Mouse (Mus musculus) T-cell, adult 2 months (primary cell): Measurements from ENCODE around the gene Sh3pxd2b.

Source experiments
- DNase-seq: peaks from one replicate; pipeline ENCODE4 v3.0.0; 2022; ENCODE audit warnings: low spot score

Sh3pxd2b gene

DNA sequence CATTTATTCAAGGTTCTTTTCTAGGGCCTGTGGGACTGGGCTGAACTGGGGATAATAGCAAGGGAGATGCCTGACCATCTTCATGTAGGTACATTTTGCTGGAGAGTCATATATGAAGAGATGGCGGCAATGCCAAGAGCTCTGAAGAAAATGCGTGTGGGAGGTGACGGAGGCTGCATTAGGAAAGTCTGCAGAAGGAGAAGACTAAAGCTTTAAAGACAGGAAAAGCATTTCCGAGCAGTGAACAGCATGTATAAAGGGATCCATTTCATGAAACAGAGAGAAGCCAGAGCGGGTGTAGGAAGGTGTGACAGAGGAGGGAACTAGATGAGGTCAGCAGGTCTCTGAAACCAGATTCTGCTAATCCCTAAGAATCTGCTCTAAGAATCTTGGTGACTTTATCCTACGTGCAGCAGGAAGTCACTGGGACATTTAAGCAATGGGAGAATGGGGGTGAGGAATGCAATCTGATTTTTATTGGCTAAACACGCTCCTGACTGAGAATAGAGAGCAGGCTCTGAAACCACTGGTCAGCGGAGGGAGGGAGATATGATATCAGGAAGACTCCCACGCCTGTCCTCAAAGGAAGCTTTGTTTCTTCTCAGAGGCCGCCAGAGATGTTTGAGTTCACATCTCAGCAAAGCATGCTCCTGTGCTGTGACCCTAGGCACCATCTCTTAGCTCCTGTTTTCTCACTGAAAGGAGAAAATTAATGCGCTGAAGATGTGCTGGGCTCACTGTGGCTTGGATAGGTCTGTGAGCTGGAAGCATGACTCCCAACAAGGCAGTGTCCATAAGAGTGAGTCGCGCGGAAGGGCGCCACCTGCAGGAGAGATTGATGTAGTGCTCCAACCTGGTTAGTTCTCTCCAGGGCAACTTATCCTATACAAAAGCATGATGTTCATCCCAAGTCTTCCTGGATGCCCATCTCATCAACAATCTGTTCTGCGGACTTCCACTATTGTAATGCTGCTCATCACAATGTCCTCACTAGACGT, 6.8 kb upstream of the Sh3pxd2b start:
- no peak for DNase-seq

DNA sequence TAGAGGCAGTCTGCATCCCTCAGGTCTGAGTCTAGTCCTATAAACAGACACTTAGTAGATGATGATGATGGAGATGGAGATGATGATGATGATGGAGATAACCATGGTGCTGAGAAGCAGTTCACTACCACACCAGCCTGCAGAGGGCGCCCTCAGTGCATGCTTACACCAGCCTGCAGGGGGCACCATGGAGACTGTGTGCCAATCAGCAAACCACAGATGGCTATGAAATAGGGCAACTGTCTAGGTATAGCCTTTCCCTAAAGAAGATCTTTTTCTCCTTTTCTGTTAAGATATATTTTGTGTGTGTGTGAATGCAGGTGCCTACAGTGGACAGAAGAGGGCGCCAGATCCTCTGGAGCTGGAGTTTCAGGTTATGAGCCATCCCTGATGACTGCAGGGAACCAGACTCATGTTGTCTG, 4.8 kb upstream of the Sh3pxd2b start:
- DNase-seq, result peak; percentile 40

- no peak for DNase-seq
Observed at GRCm38 (mm10) chr11:32343350-32343749, 4.3 kb upstream of the Sh3pxd2b start.

- no peak for DNase-seq
Observed at GRCm38 (mm10) chr11:32345504-32346297, 1.9 kb upstream of the Sh3pxd2b start.

DNA sequence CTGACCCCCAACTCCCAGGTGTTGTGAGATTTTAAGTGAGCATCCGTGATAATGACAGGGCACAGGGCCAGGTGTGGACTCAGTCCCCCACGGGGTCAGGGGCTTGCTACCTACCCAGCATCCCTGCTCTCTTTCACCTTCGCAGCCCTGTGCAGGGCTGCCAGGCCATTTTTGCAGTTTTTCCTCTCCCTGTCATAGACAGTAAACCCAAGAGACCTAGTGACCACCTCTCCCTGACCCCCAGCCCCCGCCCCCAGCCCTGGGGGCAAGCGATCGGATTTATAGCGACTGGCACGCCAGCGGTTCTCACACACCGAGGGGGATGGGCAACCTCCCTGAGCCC, 385 bp upstream of the Sh3pxd2b start:
- no peak for DNase-seq

DNA sequence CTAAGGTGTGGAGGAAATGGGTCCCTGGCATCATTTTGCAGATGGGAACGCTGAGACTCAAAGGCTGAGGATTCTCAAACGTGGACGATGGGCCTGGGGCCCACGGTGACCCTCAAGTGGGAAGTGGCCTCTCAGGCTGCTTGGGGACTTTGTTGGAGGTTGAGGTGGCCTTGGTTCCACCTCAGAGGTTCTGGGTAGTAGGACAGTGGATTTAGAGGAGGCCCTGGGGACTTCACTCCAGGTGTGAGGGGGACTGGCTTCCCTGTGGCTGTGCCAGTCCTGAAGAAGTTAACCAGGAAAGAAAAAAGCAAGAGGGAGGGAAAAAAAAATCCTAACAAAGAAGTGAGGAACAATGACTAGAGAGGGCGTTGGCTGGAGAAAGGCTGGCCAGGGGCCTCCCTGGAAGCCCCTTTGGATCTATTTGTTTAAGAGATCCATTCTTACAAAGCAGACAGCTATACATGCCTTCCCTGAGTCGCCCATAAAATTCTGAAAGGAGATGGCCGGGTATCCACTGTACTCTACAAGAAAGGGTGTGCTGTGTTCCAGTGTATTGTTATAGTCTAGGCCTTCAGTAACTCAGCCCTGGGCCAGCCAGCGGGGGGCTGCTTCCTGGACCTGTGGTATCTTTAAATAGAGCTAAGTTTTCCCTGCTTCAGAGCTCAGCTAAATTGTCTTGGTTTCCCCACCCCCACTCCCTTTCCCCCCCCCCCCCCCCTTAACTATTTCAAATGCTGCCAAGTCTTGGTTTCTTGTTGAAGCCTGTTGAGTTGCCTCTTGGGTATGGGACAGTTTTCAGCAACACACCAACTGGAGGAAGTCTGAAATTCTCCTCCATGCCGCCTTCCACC, 1.0 kb downstream of the Sh3pxd2b start:
- no peak for DNase-seq

DNA sequence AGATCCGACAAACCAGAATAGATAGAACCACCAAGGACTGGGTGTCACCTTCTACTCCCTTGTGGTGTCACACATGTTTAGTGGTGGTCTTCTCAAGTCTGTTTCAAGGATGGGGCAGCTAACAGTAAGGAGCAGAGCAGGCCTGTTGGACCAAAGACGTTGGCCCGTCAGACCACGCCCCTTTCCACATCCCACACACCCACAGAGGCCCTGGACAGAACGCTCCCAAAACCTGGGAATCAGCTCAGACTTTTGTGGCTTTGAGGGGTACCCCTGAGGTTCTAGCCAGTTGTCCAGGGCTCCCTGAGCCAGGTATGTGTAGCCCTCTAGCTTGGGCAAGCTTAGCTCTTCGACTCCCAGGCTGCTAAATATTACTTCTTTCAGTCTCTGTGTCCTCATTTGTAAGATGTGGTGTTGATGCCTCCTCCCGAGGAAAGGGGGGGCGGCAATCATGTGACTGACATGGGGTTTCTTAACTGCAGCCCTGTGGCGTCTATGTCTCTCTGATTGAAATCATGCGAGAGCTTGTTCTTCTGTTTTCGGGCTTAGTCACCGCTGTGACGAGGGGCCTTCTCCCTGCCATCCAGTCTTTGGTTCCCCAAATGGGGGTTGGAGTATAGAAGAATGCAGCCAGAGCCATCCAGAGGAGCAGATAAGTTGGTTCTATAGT, 1.8 kb downstream of the Sh3pxd2b start:
- no peak for DNase-seq

- DNase-seq, result no peak
Observed at GRCm38 (mm10) chr11:32352946-32353345, 5.3 kb downstream of the Sh3pxd2b start.

DNA sequence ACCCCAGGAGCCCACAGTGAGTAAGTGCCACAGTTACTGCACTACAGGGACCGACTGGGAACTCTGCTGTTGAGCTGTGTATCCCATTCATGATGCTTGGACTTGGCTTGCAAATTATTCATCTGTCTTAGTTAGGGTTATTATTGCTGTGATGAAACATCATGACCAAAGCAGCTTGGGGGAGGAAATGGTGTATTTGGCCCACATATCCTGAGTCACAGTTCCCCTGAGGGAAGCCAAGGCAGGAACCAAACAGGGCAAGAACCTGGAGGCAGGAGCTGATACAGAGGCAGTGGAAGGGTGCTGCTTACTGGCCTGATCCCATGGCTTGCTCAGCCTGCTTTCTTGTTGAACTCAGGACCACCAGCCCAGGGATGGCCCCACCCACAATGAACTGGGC, 7.8 kb downstream of the Sh3pxd2b start:
- DNase-seq, result no peak

DNA sequence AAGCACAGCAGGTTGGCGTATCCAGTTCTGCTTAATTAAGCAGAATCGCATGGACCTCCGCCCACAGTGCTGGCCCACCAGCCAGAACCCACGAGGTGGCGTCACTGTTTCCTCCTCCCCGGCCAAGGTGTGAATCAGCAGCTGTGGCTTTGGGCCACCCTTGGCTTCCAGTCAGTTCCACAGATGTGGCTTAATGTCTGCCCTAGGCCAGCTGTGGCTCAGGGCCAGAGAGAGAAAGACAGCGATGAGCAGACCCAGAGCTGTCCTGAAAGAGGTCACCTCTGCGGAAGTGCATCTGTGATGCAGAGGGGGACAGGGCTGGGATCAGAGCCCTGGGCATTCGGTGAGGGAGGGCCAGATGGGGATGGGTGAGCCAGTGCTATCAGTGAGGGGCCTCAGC, 10.1 kb downstream of the Sh3pxd2b start:
- no peak for DNase-seq

GRCm38 (mm10) chr11:32358399-32358798, 10.8 kb downstream of the Sh3pxd2b start:
- DNase-seq, result no peak

DNA sequence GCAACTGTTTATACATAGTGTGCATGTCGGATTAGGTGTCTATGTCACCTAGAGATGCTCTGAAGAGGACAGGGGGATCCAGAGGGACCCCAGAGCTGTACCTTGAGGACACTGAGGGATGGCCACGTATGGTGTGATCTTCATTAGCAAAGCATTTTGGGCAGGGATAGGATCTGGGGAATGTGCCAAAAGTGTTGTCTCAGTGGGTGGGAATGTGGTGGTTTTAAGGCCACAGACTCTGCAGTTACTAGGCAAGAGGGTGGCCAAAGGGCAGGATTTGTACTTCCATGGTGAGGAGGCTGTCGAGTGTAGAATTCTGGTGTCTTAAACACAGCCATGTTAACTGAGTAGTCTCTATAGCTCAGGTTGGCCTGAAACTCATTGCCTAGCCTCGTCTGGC, 11.9 kb downstream of the Sh3pxd2b start:
- no peak for DNase-seq

- DNase-seq, result no peak
Observed at GRCm38 (mm10) chr11:32361774-32362173, 14.2 kb downstream of the Sh3pxd2b start.

DNA sequence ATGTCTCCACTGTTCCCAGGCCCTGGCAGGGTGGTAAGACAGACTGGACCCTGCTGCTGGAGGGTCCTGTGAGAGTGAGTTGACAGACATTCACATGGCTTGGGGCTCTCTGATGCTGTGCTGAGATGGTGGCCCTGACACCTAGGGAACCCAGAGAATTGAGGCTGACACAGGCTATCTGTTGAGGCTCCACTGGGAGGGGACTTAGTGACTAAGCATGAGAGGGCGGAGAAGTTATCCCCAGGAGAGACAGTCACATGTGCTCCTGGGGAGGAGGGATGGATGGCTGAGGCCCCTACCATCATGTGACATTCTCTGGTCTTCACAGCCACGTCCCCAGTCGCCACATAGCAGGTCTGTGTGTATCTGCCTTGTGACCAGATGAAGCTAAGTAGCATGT, 15.6 kb downstream of the Sh3pxd2b start:
- no peak for DNase-seq

- DNase-seq, result no peak
Observed at GRCm38 (mm10) chr11:32363610-32364220, 16.1 kb downstream of the Sh3pxd2b start.

GRCm38 (mm10) chr11:32364375-32364774, 16.8 kb downstream of the Sh3pxd2b start:
- no peak for DNase-seq

DNA sequence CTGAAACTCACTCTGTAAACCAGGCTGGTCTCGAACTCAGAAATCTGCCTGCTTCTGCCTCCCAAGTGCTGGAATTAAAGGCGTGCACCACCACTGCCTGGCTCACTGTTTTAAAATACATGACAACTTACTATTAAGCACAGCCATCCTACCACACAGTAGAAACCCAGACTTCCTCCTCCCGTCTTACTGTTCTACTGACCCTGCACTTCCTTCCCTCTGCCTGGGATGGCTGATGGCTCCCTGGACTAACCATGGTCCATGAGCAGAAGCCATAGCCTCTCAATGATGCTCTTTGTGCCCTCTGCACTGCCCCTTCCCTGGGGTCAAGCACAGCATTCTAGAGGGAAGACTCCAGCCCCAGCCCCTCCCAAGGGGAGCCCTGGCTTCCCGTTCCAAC, 17.9 kb downstream of the Sh3pxd2b start:
- no peak for DNase-seq

GRCm38 (mm10) chr11:32367056-32367455, 19.4 kb downstream of the Sh3pxd2b start:
- no peak for DNase-seq

DNA sequence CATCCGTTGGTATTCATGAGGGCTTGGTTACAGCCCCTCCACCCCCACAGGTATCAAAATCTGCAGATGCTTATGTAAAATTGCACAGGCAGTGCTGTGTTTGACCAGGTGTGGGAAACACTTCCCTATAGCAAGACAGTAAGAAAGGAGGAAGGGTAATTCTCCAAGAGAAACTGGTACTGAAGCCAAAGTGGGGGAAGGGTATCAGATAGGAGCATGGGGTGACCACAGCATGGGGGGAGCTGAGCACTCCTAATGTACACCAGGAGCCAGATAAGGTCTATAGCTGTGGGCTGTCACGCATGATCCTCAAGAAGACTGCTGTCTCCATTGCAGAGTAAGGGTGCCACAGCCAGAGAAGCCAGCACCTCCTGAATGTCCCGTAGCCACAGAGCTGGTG, 21.4 kb downstream of the Sh3pxd2b start:
- no peak for DNase-seq

- DNase-seq, result no peak
Observed at GRCm38 (mm10) chr11:32370881-32371280, 23.3 kb downstream of the Sh3pxd2b start.
